Mouse (Mus musculus): ENCODE measurements at regions not wholly inside any gene's neighbourhood (a gene's known extent, or its start where the extent isn't known, plus 50 kb on each side); places are given as distances from the start of the nearest gene placed in this dataset.

DNA sequence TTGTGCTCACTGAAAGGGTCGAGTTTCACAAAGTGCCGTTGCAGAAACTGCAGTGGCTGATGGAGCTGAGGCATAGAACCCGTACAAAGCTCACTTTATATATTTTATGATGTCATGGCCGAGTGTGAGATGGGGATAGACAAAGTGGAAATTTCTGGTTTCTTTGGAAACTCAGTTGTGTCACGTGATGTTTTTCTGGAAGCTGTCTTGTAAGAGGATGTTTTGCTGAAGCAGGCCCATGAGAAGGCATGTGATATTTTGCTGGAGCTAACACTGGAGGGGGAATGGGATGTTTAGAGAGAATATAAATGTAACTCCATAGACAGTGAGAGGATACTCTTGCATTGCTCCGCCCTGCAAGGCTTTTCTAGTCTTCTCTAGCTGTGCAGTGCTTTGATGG is 311.7 kb downstream of the Tmem132b start:
- no peak for DNase-seq

- DNase-seq = no peak
Measured at GRCm38 (mm10) chr5:125849722-125850121, 318.1 kb downstream of the Tmem132b start.

DNA sequence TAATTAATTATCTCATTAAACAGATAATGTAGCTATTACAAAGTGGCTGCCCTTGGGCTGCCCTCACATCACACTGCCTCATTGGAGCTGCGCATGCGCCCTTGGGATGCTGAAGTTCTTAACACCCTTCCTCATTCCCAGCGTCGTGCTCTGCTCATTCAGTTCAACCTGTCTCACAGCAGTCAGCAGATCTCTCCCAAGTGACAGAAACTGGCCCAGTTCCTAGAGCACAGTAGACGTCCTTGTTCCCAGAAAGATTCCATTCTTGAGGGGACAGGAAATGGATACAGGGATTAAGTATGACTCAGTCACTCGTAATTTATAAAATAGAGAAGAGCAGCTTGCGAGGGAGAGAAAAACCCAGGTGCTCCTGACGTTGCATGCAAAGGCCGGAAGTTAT is 344.7 kb downstream of the Tmem132b start:
- no peak for DNase-seq

- DNase-seq = no peak
Measured at GRCm38 (mm10) chr5:125888840-125889239, 357.3 kb downstream of the Tmem132b start.

DNA sequence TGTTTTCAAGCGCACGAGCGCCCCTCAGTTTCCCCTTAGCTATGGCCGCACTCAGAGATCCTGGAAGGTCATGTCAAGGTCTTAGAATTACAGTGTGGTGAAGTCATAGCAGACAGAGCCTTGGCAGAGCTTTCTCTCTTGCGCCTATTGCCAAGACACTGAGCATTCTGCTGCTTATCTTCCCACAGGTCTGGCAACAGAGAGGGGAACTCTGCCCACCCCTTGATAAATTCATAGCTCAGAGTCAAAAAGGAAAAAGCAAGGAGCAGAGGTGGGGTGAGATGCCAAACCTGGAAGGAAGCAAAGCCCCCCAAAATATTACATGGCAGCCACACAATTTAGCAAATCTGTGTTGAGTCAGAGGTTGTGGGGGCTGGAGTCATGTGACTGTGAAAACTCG is 362.3 kb downstream of the Tmem132b start:
- no peak for DNase-seq

DNA sequence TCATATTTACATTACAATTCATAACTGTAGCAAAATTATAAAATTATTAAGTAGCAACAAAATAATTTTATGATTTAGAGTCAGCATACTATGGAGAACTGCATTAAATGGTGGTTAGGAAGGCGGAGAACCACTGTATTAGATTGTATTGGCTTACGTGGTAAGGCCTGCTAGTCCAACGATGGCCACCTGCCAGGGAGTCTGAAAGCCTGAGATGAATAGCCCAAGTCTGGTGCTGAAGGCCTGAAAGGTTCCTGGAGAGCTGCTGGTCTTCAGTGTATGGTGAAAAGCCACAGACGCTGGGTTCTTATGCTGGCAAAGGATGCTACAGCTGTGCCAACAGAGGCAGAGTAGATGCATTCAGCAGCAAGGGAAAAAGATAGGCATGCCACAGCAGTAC is 370.5 kb downstream of the Tmem132b start:
- no peak for DNase-seq

GRCm38 (mm10) chr5:125904426-125904825 is 372.9 kb downstream of the Tmem132b start:
- no peak for DNase-seq

DNA sequence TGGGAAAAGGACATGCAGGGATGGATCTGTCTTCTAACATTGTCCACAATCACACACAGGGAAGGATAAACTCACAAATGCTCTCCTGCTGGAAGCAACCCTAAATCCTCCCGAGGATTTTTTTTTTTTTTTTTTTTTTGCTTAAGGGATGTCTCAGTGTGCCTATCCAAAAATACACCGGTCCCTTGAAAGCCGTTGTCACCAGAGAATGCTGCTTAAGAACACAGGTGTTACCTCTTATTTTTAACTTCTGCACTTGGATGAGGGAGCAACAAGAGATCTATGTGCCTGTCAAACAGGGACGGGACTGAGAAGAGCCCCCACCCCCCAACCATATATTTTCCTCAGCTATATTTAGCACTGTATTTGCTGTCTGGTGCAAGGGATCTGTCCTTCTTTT is 375.8 kb downstream of the Tmem132b start:
- no peak for DNase-seq

DNA sequence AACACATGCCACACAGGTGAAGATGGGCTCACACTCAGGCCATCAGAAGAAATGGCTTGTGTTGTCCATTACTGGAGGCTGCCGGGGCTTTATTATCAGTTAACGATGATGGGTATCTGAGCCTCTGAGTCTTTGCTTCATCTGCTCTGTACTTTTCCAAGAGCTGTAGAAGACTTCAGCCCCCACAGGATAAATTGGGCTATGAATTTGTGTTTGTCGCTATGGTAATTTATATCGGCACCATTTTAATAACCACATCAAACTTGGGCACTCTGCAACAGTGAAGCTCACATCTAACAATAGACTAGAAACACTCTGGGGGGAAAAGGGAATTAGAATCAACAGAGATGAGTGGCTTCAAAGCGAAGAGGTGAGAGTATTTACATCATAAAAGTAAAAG is 376.3 kb downstream of the Tmem132b start:
- no peak for DNase-seq

DNA sequence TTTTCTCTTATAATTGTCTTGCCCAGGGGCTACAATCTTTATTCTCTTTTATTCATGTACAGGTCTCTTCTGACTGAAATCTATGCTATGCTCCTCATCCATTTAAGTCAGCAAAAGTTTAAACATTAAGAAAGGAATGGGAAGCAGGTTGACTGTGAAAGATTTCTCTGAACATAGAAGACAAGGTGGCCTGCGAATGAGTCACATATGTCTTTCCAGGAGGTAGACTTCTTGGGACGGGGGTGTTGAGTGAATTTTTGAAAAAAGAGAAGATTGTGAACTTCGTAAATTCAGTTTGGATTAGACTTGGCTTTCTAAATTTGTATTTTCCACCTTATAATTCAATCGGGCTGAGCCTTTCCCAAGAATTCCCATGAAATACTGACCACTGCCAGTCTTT is 384.3 kb downstream of the Tmem132b start:
- DNase-seq = no peak

DNA sequence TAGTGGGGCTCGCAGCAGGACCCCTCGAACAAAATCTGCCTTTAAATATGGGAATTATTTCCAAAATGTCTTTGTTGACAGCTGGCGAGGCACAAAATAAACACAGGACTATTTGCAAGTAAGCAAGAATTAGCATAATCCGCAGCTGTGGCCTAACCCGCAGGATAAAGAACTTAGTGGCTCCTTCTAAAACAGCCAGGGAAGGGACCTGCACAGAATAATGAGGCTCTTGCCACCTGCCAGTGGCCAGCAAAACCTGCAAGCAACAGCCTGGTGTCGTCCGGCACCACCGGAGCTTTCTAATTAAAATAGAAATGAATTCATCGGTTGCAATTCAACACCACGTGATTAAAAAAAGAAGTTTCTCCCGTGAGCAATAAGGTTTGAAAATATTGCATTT is 389.4 kb downstream of the Tmem132b start:
- no peak for DNase-seq

DNA sequence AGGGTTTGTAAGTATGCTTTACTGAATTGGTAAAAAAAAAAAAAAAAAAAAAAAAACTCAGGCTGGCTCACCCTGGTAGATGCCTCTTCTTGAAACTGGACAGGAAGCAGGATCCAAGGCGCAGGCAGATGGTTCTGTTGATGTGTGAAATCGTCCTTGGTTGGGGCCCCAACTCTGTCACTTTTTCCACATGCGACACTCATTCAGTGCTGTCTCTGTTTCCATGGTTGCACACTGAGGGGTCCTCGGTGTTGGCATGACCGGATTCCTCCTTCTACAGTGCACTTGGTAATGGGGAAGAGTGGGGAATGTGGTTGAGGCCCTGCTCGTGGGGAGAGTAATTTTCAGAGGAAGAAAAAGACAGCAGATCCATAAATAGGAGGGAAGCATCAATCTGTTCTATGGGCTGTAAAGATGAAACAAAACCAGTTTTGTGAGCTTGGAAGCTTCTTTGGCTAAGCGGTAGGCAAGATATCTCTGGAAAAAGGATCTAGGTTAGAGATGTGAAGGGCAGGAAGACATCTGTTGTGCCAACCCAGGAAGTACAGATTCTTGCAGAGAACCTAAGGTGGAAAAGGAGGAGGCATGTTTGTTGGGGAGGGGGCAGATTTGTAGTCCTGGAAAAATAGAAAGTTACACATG is 394.4 kb downstream of the Tmem132b start:
- no peak for DNase-seq

DNA sequence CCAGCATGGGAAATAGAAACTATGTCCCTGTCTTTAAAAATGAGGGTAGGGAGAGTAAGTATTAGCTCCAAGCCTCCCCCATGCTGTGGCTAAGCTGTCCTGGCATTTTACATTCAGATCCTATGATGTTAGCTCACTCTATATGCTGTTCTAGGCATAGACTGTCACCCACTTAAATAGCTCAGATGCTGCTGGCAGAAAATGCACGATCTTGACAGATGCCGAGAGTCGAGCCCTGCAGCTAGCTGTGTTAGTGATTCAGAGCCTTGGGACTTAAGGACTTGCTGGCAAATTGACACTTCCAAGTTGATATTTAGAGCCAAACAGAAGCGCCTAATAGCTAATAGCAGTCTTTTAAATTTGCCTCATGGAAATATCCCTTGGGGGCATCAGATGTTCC is 399.9 kb downstream of the Tmem132b start:
- no peak for DNase-seq

GRCm38 (mm10) chr5:125939416-125939815 is 407.8 kb downstream of the Tmem132b start:
- no peak for DNase-seq

GRCm38 (mm10) chr5:125946729-125947128 is 415.2 kb downstream of the Tmem132b start:
- DNase-seq = no peak

- no peak for DNase-seq
Measured at GRCm38 (mm10) chr5:125951641-125952040, 420.1 kb downstream of the Tmem132b start.

DNA sequence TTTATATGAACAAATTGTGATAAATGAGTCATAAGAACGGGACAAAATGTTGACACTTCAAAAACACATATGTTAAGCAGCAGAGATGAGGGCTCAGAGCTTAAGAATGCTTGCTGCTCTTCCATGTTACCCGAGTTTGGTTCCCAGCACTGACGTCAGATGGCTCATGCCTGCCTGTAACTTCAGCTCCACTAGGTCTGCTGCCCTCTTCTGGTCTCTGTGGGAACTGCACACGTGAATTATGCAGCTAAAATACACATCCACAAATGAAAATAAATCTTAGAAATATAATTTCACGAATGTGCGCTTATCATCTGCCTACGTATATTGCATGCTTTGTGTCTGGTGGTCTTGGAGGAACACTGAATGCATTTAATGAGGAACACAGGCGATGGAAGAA is 432.5 kb downstream of the Tmem132b start:
- peak; percentile 10 for DNase-seq

- DNase-seq = no peak
Measured at GRCm38 (mm10) chr5:125968151-125968550, 436.6 kb downstream of the Tmem132b start.

DNA sequence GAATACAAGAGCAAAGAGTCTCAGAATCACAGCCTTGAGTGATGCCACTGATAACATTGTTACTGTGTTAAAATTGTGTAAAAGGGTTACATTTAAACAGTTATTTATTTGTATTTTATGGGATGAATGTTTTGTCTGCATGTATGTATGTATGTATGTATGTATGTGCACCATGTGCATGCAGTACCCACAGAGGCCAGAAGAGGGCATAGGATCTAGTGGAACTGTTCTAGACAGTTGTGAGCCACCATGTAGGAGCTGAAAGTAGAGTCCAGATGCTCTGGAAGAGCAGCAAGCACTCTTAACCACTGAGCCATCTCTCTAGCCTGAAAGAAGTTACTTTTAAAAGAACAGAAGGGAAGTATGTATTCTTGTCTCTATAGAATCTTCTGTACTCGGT is 442.5 kb downstream of the Tmem132b start:
- no peak for DNase-seq

DNA sequence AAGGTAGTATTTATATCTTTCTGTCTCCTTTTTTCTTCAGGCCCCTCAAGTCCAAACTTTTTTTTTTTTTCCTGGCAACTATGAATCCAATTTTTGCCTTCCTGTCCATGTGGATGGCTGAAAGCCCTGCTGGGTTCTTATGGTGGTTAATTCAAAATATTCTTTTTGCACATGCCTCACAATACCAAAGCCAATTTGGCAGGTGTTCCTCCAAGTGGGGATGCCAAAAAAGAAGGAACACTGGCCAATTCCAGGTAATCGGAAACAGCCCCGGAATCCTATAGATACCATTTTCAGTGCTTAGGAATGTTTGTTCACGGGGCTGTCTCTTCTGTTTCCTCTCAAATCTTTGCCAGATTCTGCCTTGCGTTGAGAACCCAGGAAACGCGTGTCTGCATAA is 448.2 kb downstream of the Tmem132b start:
- DNase-seq = no peak

DNA sequence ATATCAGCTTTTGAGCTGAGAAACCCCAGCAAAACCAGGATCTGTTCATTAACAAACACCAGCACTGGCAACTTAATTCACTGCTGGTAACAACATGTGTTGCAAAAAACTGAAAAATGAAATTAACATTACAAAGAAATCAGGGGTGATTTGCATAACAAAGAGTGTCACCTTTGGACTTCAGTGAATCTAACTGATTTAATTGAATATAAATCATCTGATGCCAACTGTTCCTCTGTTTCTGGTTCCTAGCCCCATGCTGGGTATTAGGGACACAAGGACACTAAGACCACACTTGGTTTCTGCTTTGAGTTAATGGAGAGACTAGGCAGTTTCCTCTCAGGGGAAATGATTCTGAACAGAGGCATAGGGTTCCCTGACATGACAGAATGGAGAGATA is 453.8 kb downstream of the Tmem132b start:
- no peak for DNase-seq

DNA sequence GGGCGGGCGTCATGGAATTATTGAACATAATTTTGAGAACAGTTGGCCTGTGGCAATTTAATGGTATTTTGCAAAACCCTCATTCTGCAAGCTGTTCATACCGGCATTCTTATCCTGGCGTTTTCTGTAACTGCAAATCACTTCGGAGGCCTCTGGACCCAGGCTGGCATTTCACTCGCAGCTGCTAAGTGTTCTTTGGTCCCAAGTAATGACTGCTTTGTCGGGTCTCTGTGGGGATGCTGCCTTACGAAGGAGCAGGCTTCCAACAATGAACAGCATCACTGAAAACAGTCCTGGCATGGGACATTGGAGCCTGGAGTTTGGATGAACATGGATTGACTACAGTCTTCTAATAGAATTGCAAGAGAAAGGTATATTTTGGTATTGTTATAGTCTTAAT is 465.6 kb downstream of the Tmem132b start:
- no peak for DNase-seq

- DNase-seq = no peak
Measured at GRCm38 (mm10) chr5:126007871-126008270, 476.3 kb downstream of the Tmem132b start.

- no peak for DNase-seq
Measured at GRCm38 (mm10) chr5:126008321-126008720, 476.7 kb downstream of the Tmem132b start.

DNA sequence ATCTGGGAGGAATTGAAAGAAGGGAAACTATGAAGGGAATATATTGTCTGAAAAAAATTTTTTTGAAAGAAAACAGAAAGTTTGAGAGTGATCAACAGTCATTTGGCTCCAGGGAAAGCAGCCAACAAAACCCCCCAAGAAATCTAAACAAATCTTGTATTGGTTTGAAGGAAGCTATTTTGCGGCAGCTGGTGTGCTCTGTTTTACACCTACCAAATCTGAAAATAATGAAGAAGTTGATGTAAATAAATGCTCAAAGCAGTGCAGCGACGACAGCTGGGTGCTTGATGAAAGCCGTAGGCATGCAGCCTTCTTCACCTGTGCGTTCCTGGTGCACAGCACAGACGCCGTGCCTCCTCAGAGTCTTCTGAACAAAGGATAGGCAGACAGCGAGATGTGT is 488.2 kb downstream of the Tmem132b start:
- no peak for DNase-seq

DNA sequence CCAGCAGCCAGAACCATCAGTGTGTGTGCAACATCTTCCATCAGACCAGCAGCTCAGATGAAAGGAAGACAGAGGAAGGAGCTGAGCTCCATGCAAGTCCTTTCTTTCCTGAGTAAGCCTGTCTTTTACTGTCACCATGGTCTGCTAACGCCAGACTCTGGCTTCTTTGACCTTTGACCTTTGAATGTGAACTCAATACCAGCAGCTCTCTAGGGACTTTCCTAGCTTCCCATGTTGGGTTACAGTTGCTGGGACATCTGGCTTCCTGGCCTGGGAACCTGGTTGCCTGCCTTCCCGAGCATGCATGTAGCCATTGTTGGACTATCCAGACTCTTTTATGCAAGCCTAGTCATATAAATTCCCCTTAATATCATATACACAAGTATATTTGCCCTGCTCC is 492.3 kb downstream of the Tmem132b start:
- DNase-seq = no peak

Data from kidney, postnatal 14 days (tissue).